Mouse (Mus musculus) liver, embryonic 15.5 days (tissue): Measurements from ENCODE around the gene Il17rb. TPM values are rescaled to one million over a fixed set of nuclear protein-coding genes. Genes with fewer than 3 reads are reported as not detected.

Experiments used
- ATAC-seq: fragments of 200-750 bp; cut with Nextera tagmentation; 2 replicates; pipeline ENCODE4 v1.8.0; 2017; ENCODE audit warnings: moderate number of reproducible peaks, mild to moderate bottlenecking, moderate library complexity; ENCODE audit not compliant: insufficient read depth
- H3K27ac ChIP-seq: fragments of 300-500 bp; sonication (generic); replicated peaks from 2 replicates; pipeline ENCODE4 v1.5.1; 2015; ENCODE audit warnings: mild to moderate bottlenecking, inconsistent platforms
- H3K27me3 ChIP-seq: fragments of 300-500 bp; sonication (generic); 2 replicates; pipeline ENCODE4 v1.6.1; 2015; ENCODE audit warnings: mild to moderate bottlenecking, inconsistent platforms
- H3K36me3 ChIP-seq: fragments of 300-500 bp; sonication (generic); replicated peaks from 2 replicates; pipeline ENCODE4 v1.6.1; 2015; ENCODE audit warnings: moderate library complexity, mild to moderate bottlenecking, inconsistent platforms
- H3K4me1 ChIP-seq: fragments of 300-500 bp; sonication (generic); replicated peaks from 2 replicates; pipeline ENCODE4 v1.6.1; 2015; ENCODE audit warnings: inconsistent platforms
- H3K4me2 ChIP-seq: fragments of 300-500 bp; sonication (generic); 2 replicates; pipeline ENCODE4 v1.6.1; 2015; ENCODE audit warnings: moderate library complexity, mild to moderate bottlenecking, inconsistent platforms
- H3K4me3 ChIP-seq: fragments of 300-500 bp; sonication (generic); replicated peaks from 2 replicates; pipeline ENCODE4 v1.5.1; 2015; ENCODE audit warnings: mild to moderate bottlenecking, inconsistent platforms
- H3K9ac ChIP-seq: fragments of 300-500 bp; sonication (generic); 2 replicates; pipeline ENCODE4 v1.6.1; 2015; ENCODE audit warnings: moderate library complexity, mild to moderate bottlenecking, inconsistent platforms
- H3K9me3 ChIP-seq: fragments of 300-500 bp; sonication (generic); replicated peaks from 2 replicates; pipeline ENCODE4 v1.6.1; 2016; ENCODE audit warnings: inconsistent platforms
- WGBS: fragments of 180-500 bp; shearing (Covaris S2); methylation state at CpG from one replicate; pipeline ENCODE4 v1.1.7; 2015; ENCODE audit warnings: mixed read lengths; ENCODE audit not compliant: insufficient replicate concordance; 5-methylcytosine and 5-hydroxymethylcytosine counted together
- polyA plus RNA-seq: library from polyadenylated mRNA; unstranded; fragments of >200 nt; fragmentation: Nextera tagmentation; extraction: Ambion mirVana; gene quantifications from 2 replicates; pipeline ENCODE4 v1.2.1, GENCODE M21; 2015

The Il17rb gene
- polyA plus RNA-seq, 1 experiment from 2014 or later, result 2.4 TPM

DNA sequence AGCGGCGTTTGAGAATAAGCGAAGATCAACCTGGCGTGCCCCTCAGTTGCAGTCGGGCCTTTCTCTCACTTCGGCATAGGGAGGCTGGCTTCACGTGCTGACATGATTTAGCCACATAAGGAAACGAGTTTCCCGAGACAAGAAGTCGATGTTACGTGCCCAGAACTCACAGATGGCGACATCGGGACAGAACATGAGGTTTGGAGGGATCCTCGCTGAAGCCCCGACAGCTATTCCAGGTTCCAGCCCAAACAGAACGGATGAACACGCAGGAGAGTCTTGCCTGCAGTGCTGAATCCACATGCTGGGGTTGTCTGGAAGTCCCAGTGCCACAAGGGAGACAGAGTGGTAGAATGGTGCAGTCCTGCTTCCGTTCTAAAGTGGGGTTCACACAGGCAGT, 29.7 kb upstream of the Il17rb start:
- ATAC-seq, result no peak
- no peaks in the 10 kb centered on the region for H3K9me3 ChIP-seq
- 0 out of 2 replicates have a peak, but pooled peaks cover 9% of the 10 kb centered on the region for H3K36me3 ChIP-seq
- no peak overlapping the region for H3K27ac ChIP-seq
- H3K9ac ChIP-seq, result no peak overlapping the region
- 72% methylated on average over 18 of the region's 18 CpGs for WGBS
- no peak overlapping the region for H3K4me2 ChIP-seq
- H3K27me3 ChIP-seq, result no peaks in the 10 kb centered on the region
- H3K4me1 ChIP-seq, result no peaks in the 10 kb centered on the region
- H3K4me3 ChIP-seq, result no peak overlapping the region

DNA sequence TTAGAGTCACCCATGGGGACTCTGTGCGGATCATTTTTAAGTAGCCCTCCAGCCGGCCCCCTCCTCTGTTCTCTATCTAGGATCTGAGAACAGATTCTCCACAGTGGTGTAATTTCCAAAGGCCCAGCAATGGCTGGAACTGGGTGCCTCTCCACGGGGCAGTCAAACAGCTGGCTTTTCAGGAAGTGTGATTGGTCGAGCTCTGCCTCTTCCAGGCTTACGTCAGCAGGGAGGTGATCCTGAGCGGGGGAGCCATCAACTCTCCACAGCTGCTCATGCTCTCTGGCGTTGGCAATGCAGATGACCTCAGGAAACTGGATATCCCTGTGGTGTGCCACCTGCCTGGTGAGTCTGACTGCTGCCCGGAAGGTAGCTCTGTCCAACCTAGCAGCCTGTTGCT, 24.7 kb upstream of the Il17rb start:
- ATAC-seq, result no peak
- Histone ChIP-seq H3K4me1 (no peaks in the 10 kb centered on the region), H3K4me3 (no peak overlapping the region), H3K4me2 (no peak overlapping the region), H3K27ac (no peak overlapping the region), H3K36me3 (0 out of 2 replicates have a peak, but pooled peaks cover 9% of the 10 kb centered on the region), H3K27me3 (no peaks in the 10 kb centered on the region), H3K9me3 (no peaks in the 10 kb centered on the region), H3K9ac (no peak overlapping the region)
- WGBS, result 48% methylated on average over 8 of the region's 8 CpGs

DNA sequence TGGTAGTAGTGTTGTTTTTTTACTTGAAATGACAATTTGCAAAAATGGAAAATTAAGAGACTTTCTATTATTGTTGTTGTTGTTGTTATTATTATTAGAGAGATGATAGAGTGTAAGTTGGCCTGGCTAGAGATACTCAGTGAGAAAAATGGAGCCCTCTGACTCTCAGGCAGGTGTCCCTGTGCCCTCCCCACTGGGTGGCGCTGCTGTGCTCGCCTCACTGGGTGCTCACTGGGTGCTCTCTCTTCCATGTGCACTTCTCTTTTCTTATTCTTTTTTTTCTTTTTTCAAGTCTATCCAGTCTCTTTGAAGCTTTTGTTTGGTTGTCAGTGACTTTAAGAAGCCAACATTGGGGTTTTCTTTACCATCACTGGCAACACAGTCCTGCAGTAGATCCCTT, 18.7 kb upstream of the Il17rb start:
- 43% methylated on average over 2 of the region's 2 CpGs for WGBS
- Histone ChIP-seq H3K9ac (no peak overlapping the region), H3K36me3 (no peaks in the 10 kb centered on the region), H3K4me1 (no peaks in the 10 kb centered on the region), H3K4me3 (no peak overlapping the region), H3K9me3 (no peaks in the 10 kb centered on the region), H3K27me3 (no peaks in the 10 kb centered on the region), H3K4me2 (no peak overlapping the region), H3K27ac (no peak overlapping the region)
- ATAC-seq, result no peak

DNA sequence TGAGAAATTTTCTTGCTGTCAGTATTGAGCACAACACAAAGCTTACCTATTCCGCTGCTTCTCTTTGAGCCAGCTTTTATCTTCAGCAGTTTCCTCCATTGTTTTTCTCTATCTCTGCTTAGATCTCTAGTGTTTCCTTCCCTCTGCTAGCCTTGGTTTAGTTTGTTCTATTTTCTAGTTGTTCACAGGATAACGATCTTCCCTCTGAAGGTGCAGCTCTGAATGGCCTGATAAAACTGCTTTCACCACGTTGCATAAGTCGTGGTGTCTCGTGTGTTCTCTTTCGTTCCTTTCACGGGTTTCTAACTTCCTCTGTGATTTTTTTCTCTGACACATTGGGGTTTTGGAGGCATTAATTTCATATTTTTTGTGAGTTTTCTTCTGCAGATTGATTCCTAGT, 15.7 kb upstream of the Il17rb start:
- Histone ChIP-seq H3K9me3 (no peaks in the 10 kb centered on the region), H3K4me3 (no peak overlapping the region), H3K9ac (no peak overlapping the region), H3K27ac (no peak overlapping the region), H3K4me1 (no peaks in the 10 kb centered on the region), H3K27me3 (no peaks in the 10 kb centered on the region), H3K4me2 (no peak overlapping the region), H3K36me3 (no peaks in the 10 kb centered on the region)
- 8% methylated on average over 7 of the region's 7 CpGs for WGBS
- ATAC-seq, result no peak

DNA sequence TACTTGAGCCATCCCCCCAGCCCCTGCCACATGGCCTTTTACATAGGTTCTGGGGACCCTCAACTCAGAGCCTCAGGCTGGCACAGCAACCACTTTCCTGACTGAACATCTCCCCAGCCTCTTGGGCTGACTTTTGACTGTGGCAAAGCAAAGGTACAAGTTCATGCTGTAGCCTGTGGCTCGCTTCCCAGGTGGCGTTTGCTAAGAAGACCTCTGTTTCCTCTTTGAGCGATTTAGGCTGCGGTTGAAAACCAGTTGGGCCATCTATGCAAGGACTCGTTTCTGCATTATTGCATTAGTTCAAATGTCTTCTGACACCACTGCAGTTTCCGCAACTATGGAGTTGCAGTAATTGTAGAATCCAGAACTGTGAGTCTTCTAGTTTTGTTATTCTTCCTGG, 13.8 kb upstream of the Il17rb start:
- 55% methylated on average over 6 of the region's 6 CpGs for WGBS
- no peak overlapping the region for H3K4me3 ChIP-seq
- H3K4me1 ChIP-seq, result no peaks in the 10 kb centered on the region
- 0 out of 2 replicates have a peak overlapping the region, but pooled peaks have one; percentile 8 for H3K9ac ChIP-seq
- H3K9me3 ChIP-seq, result no peaks in the 10 kb centered on the region
- no peak overlapping the region for H3K4me2 ChIP-seq
- no peaks in the 10 kb centered on the region for H3K36me3 ChIP-seq
- no peak for ATAC-seq
- H3K27me3 ChIP-seq, result no peaks in the 10 kb centered on the region
- peak overlapping the region; percentile 41; the same call in 1 of the 2 replicates for H3K27ac ChIP-seq

DNA sequence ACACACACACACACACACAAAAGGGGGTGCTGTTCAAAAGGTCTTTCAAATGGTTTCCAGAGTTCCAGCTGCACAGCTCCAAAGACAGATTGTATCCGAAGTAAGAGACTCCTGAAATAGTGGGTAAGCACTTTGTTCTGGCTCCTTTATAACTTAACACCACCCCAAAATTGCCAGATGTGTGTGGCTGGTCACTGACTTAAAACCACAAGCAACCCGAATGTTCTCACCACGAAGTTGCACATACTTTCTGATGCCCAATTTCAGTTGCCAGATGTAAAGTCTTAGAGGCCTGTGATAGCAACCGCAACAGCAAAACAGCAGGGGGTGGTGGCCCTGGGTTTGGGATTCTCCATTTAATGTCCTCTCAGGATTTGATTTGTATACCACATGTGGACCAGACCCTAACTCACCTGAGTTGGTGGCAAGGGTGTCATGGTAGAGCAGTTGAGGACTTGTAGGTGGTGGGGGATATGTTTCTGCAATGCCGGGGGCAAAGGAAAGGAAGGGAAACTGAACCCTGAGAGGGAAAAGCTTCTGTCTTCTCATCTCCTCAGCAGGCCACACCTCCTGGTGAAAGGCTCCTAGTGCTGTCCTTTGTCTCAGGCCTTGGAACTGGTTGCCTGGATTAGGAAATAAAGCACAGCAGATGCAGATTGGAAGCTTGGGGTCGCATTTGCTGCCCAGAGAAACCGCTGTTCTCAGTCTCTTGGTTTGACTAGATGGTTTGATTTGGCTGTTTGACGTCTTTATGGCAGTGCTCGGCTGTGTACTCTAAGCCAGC, 11.3 kb upstream of the Il17rb start:
- Histone ChIP-seq H3K4me2 (no peak overlapping the region), H3K4me3 (no peak overlapping the region), H3K27me3 (no peaks in the 10 kb centered on the region), H3K36me3 (no peaks in the 10 kb centered on the region), H3K9me3 (no peaks in the 10 kb centered on the region), H3K27ac (no peak overlapping the region), H3K4me1 (no peaks in the 10 kb centered on the region), H3K9ac (no peak overlapping the region)
- no peak for ATAC-seq
- WGBS, result 48% methylated on average over 9 of the region's 9 CpGs

DNA sequence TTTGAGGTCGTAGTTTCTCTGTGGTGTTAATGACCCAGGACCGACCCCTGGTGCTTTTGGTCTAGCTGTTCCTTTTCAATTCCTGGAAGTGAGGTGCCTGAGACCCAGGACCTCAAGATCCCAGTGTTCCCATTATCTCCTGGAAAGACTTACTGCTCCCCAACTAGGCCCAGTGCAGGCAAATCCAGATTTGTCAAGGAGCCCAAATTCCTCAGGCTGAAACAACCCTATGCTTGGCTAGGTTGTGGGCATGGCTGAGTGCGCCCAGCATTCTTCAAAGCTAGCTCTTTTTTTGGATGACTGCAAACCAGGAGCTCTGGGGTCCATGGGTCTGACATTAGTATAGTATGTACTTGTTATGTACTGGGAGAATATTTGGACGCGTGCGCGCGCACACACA, 10.7 kb upstream of the Il17rb start:
- WGBS, result 84% methylated on average over 8 of the region's 8 CpGs
- Histone ChIP-seq H3K9ac (no peak overlapping the region), H3K4me3 (no peak overlapping the region), H3K36me3 (no peaks in the 10 kb centered on the region), H3K4me1 (no peaks in the 10 kb centered on the region), H3K27me3 (no peaks in the 10 kb centered on the region), H3K27ac (no peak overlapping the region), H3K4me2 (no peak overlapping the region), H3K9me3 (no peaks in the 10 kb centered on the region)
- ATAC-seq, result no peak

DNA sequence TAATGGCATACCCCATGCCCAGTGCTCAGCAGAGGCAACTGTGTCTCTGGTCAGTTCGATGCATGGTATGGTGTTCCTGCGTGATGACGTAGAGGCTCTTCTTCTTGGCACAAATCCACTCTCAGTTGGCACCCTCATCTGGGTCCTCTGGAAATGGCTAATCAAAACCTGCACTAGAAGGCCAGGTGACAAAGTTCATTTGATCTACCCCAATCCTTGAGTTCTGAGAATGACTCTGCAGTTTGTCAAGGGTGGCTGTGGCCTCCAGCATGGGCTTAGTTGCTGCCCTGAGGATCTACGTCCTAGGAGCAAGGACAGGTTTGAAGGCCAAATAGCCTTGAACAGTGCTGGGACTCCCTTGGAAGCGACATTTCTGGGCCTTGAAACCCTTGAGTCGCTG, 10.2 kb upstream of the Il17rb start:
- WGBS, result 75% methylated on average over 6 of the region's 6 CpGs
- ATAC-seq, result no peak
- Histone ChIP-seq H3K9ac (no peak overlapping the region), H3K4me3 (no peak overlapping the region), H3K4me1 (no peaks in the 10 kb centered on the region), H3K4me2 (no peak overlapping the region), H3K36me3 (no peaks in the 10 kb centered on the region), H3K27ac (no peak overlapping the region), H3K27me3 (no peaks in the 10 kb centered on the region), H3K9me3 (no peaks in the 10 kb centered on the region)

DNA sequence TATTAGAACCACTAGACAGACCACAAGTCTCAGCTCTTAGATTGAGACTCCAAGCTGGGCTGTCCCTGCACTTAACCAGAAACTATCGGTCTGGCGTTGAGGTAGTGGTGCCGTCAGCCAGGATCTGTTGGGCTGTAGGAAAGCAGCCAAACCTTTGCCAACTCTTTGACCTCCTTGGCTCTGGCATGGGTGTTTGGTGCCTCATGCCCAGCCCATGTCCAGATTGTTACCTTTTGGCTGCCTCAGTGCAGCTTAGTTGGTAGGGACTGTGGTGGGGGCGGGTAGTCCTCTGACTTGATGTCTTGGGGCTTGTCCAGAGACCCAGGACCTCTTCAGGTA, 9.7 kb upstream of the Il17rb start:
- Histone ChIP-seq H3K4me1 (no peaks in the 10 kb centered on the region), H3K36me3 (no peaks in the 10 kb centered on the region), H3K27ac (no peak overlapping the region), H3K9me3 (no peaks in the 10 kb centered on the region), H3K9ac (no peak overlapping the region), H3K4me3 (no peak overlapping the region), H3K4me2 (no peak overlapping the region), H3K27me3 (no peaks in the 10 kb centered on the region)
- 68% methylated on average over 4 of the region's 4 CpGs for WGBS
- ATAC-seq, result no peak

DNA sequence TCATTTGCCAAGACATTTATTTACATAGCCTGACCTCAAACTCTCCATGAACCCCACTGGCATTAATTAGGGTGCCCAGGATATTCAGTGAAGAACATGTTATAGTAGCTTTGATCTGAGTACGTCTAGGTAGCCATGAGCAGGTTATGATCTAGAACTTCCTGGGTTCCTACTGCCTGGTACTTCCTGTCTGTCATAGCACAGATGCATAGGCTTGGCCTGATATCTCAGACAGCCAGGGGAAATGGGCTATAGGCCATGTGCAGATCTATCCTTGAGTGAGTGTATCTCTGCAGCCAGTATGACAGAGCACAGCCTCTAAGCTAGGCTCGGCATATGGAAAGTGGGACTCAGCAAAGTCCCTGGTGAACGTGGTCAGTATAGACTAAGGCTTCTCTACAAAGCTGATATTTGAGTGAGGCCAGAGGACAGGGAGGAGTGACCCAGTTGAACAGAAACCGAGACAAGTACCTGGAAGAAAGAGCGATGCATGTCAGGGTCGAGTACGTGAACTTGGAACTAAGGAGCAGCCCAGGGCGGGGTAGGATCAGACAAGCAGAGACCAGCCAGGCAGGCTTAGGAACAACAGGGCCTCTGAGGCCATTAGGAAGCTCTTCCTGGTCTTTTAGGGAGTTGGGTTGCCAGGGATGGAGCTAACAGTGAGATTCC, 9.2 kb upstream of the Il17rb start:
- WGBS, result 60% methylated on average over 8 of the region's 8 CpGs
- H3K27me3 ChIP-seq, result no peaks in the 10 kb centered on the region
- H3K9ac ChIP-seq, result no peak overlapping the region
- no peaks in the 10 kb centered on the region for H3K9me3 ChIP-seq
- H3K4me3 ChIP-seq, result no peak overlapping the region
- no peak overlapping the region for H3K27ac ChIP-seq
- no peaks in the 10 kb centered on the region for H3K4me1 ChIP-seq
- no peak for ATAC-seq
- no peaks in the 10 kb centered on the region for H3K36me3 ChIP-seq
- no peak overlapping the region for H3K4me2 ChIP-seq

DNA sequence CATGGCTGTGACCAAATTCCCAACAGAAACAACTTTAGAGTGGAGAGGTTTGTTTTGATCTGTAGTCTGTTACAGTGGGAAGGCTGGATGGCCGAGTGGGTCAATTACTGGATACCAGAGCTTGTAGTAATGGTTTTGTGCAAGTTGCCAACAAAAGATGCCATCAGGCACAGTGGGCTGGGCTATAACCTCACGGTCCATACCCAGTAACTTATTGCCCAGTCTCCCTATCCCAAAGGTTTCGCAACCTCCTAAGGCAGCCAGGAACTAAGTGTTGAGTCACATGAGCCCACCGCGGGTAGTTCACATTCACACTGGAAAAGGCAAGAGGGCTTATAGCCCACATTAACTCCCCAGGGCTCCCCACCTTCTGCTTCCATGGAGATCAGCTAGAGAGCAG, 8.0 kb upstream of the Il17rb start:
- H3K9me3 ChIP-seq, result no peaks in the 10 kb centered on the region
- H3K4me3 ChIP-seq, result no peak overlapping the region
- 61% methylated on average over 5 of the region's 5 CpGs for WGBS
- no peaks in the 10 kb centered on the region for H3K27me3 ChIP-seq
- ATAC-seq, result no peak
- H3K4me1 ChIP-seq, result 0 out of 2 replicates have a peak, but pooled peaks cover 5% of the 10 kb centered on the region
- no peak overlapping the region for H3K27ac ChIP-seq
- no peaks in the 10 kb centered on the region for H3K36me3 ChIP-seq
- no peak overlapping the region for H3K9ac ChIP-seq
- H3K4me2 ChIP-seq, result no peak overlapping the region
